Mouse (Mus musculus): ENCODE measurements at regions not wholly inside any gene's neighbourhood (a gene's known extent, or its start where the extent isn't known, plus 50 kb on each side); places are given as distances from the start of the nearest gene placed in this dataset.
"Not testable (repeated sequence)": the region's sequence is repeated elsewhere in the genome, so short reads cannot be mapped to it uniquely, and the experiment has no call there.

GRCm38 (mm10) chr4:10670846-10671428 lies 203.4 kb upstream of the 2610301B20Rik start:
- no peak for DNase-seq (ENCODE audit: low read depth)

GRCm38 (mm10) chr4:10691086-10691485 lies 183.2 kb upstream of the 2610301B20Rik start:
- no peak for DNase-seq (ENCODE audit: low read depth)

- no peak for DNase-seq (ENCODE audit: low read depth)
These were observed 181.4 kb upstream of the 2610301B20Rik start for GRCm38 (mm10) chr4:10692860-10693259.

- no peak for DNase-seq (ENCODE audit: low read depth)
These were observed 180.7 kb upstream of the 2610301B20Rik start for GRCm38 (mm10) chr4:10693446-10694105.

GRCm38 (mm10) chr4:10694106-10694748 lies 180.1 kb upstream of the 2610301B20Rik start:
- DNase-seq (ENCODE audit: low read depth): not testable (repeated sequence)

- no peak for DNase-seq (ENCODE audit: low read depth)
These were observed 177.0 kb upstream of the 2610301B20Rik start for GRCm38 (mm10) chr4:10697225-10697836.

GRCm38 (mm10) chr4:10698637-10699036 lies 175.7 kb upstream of the 2610301B20Rik start:
- no peak for DNase-seq (ENCODE audit: low read depth)

GRCm38 (mm10) chr4:10701479-10701878 lies 172.8 kb upstream of the 2610301B20Rik start:
- no peak for DNase-seq (ENCODE audit: low read depth)

GRCm38 (mm10) chr4:10703212-10703611 lies 171.1 kb upstream of the 2610301B20Rik start:
- DNase-seq (ENCODE audit: low read depth): no peak

- DNase-seq (ENCODE audit: low read depth): no peak
These were observed 167.2 kb upstream of the 2610301B20Rik start for GRCm38 (mm10) chr4:10707016-10707657.

- DNase-seq (ENCODE audit: low read depth): peak; percentile 23
These were observed 166.6 kb upstream of the 2610301B20Rik start for GRCm38 (mm10) chr4:10707658-10708056.

GRCm38 (mm10) chr4:10711939-10712533 lies 162.3 kb upstream of the 2610301B20Rik start:
- no peak for DNase-seq (ENCODE audit: low read depth)

GRCm38 (mm10) chr4:10723341-10723740 lies 151.0 kb upstream of the 2610301B20Rik start:
- no peak for DNase-seq (ENCODE audit: low read depth)

GRCm38 (mm10) chr4:10727894-10728293 lies 146.4 kb upstream of the 2610301B20Rik start:
- no peak for DNase-seq (ENCODE audit: low read depth)

- no peak for DNase-seq (ENCODE audit: low read depth)
These were observed 129.1 kb upstream of the 2610301B20Rik start for GRCm38 (mm10) chr4:10745207-10745606.

GRCm38 (mm10) chr4:10748816-10749215 lies 125.5 kb upstream of the 2610301B20Rik start:
- no peak for DNase-seq (ENCODE audit: low read depth)

- not testable (repeated sequence) for DNase-seq (ENCODE audit: low read depth)
These were observed 123.8 kb upstream of the 2610301B20Rik start for GRCm38 (mm10) chr4:10750377-10751062.

- no peak for DNase-seq (ENCODE audit: low read depth)
These were observed 121.1 kb upstream of the 2610301B20Rik start for GRCm38 (mm10) chr4:10753176-10753575.

- DNase-seq (ENCODE audit: low read depth): no peak
These were observed 114.8 kb upstream of the 2610301B20Rik start for GRCm38 (mm10) chr4:10759491-10759890.

- DNase-seq (ENCODE audit: low read depth): no peak
These were observed 106.6 kb upstream of the 2610301B20Rik start for GRCm38 (mm10) chr4:10767676-10768075.

GRCm38 (mm10) chr4:10770026-10770643 lies 104.2 kb upstream of the 2610301B20Rik start:
- DNase-seq (ENCODE audit: low read depth): no peak

All from NIH3T3 (cell line).